Mouse (Mus musculus): ENCODE results near the gene Wfdc1. TPM values are rescaled to one million over a fixed set of nuclear protein-coding genes. Genes with fewer than 3 reads are reported as not detected.
A peak's percentile ranks its signal among the peaks of the same experiment; 100 is the strongest.

Gene Wfdc1
- polyA plus RNA-seq, 1 experiment: 25.8 TPM

DNA sequence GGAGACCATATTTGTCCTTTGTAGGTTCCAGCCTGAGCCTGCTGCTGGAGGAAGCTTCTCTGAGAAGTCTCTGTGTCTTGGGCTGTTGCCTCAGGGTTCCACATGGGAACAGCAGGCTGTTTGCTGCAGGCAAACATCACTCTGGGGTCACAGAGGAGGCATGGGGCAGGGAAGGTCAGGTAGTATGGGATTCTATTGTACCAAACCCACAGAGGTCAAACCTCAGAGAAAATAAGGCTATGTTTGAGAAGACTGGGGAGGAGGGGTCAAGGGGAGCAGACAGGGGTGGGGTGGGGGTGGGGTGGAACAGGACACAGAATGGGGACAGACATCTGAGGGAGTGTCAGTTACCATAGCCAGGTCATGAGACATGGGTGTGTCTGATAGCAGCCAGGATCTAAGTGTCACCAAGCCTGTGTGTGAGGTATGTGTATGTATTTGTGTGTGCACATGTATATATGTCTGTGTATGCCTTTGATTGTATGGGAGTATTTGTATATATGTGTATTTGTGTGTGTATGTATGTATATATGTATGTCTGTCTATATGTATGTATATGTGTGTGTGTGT, 50.6 kb downstream of the Wfdc1 start:
- TF ChIP-seq CTCF (IDR thresholded peaks at IDR 0.05; ENCODE audit: control insufficient read depth, insufficient read depth, insufficient replicate concordance, low read depth, low read length) (no peak), POLR2A (IDR thresholded peaks at IDR 0.05; ENCODE audit: control insufficient read depth, low read depth, low read length) (no peak)
- Histone ChIP-seq H3K4me3 (ENCODE audit: control insufficient read depth, low read depth, low read length) (no peak overlapping the region), H3K4me1 (ENCODE audit: control insufficient read depth, insufficient read depth, low read length) (peaks cover 2% of the 10 kb centered on the region; the same call in 1 of the 2 replicates), H3K36me3 (ENCODE audit: control insufficient read depth, insufficient read depth, low read length) (no peaks in the 10 kb centered on the region), H3K27me3 (ENCODE audit: control insufficient read depth, insufficient read depth, low read length) (no peaks in the 10 kb centered on the region), H3K27ac (ENCODE audit: control insufficient read depth, insufficient read depth, low read depth, low read length) (no peak overlapping the region)

- peaks cover 2% of the 10 kb centered on the region; the same call in 1 of the 2 replicates for H3K4me1 ChIP-seq (ENCODE audit: control insufficient read depth, insufficient read depth, low read length)
- no peak overlapping the region for H3K27ac ChIP-seq (ENCODE audit: control insufficient read depth, insufficient read depth, low read depth, low read length)
- H3K27me3 ChIP-seq (ENCODE audit: control insufficient read depth, insufficient read depth, low read length): no peaks in the 10 kb centered on the region
- TF ChIP-seq POLR2A (IDR thresholded peaks at IDR 0.05; ENCODE audit: control insufficient read depth, low read depth, low read length) (no peak), CTCF (IDR thresholded peaks at IDR 0.05; ENCODE audit: control insufficient read depth, insufficient read depth, insufficient replicate concordance, low read depth, low read length) (peak; percentile 29; the same call in 1 of the 2 replicates)
- H3K36me3 ChIP-seq (ENCODE audit: control insufficient read depth, insufficient read depth, low read length): no peaks in the 10 kb centered on the region
- H3K4me3 ChIP-seq (ENCODE audit: control insufficient read depth, low read depth, low read length): no peak overlapping the region
Observed at GRCm38 (mm10) chr8:119717765-119718164, 51.6 kb downstream of the Wfdc1 start.

- Histone ChIP-seq H3K27ac (ENCODE audit: control insufficient read depth, insufficient read depth, low read depth, low read length) (no peak overlapping the region), H3K36me3 (ENCODE audit: control insufficient read depth, insufficient read depth, low read length) (no peaks in the 10 kb centered on the region), H3K27me3 (ENCODE audit: control insufficient read depth, insufficient read depth, low read length) (no peaks in the 10 kb centered on the region), H3K4me3 (ENCODE audit: control insufficient read depth, low read depth, low read length) (no peak overlapping the region), H3K4me1 (ENCODE audit: control insufficient read depth, insufficient read depth, low read length) (peaks cover 2% of the 10 kb centered on the region; the same call in 1 of the 2 replicates)
- TF ChIP-seq POLR2A (IDR thresholded peaks at IDR 0.05; ENCODE audit: control insufficient read depth, low read depth, low read length) (no peak), CTCF (IDR thresholded peaks at IDR 0.05; ENCODE audit: control insufficient read depth, insufficient read depth, insufficient replicate concordance, low read depth, low read length) (no peak)
Observed at GRCm38 (mm10) chr8:119719011-119719501, 52.9 kb downstream of the Wfdc1 start.

- no peaks in the 10 kb centered on the region for H3K27me3 ChIP-seq (ENCODE audit: control insufficient read depth, insufficient read depth, low read length)
- TF ChIP-seq CTCF (IDR thresholded peaks at IDR 0.05; ENCODE audit: control insufficient read depth, insufficient read depth, insufficient replicate concordance, low read depth, low read length) (no peak), POLR2A (IDR thresholded peaks at IDR 0.05; ENCODE audit: control insufficient read depth, low read depth, low read length) (no peak)
- no peak overlapping the region for H3K4me3 ChIP-seq (ENCODE audit: control insufficient read depth, low read depth, low read length)
Observed at GRCm38 (mm10) chr8:119722348-119722747, 56.2 kb downstream of the Wfdc1 start.

GRCm38 (mm10) chr8:119723676-119724075, 57.5 kb downstream of the Wfdc1 start:
- TF ChIP-seq CTCF (IDR thresholded peaks at IDR 0.05; ENCODE audit: control insufficient read depth, insufficient read depth, insufficient replicate concordance, low read depth, low read length): no peak
- TF ChIP-seq POLR2A (IDR thresholded peaks at IDR 0.05; ENCODE audit: control insufficient read depth, low read depth, low read length): no peak
- no peak overlapping the region for H3K4me3 ChIP-seq (ENCODE audit: control insufficient read depth, low read depth, low read length)
- H3K27ac ChIP-seq (ENCODE audit: control insufficient read depth, insufficient read depth, low read depth, low read length): no peak overlapping the region
- no peaks in the 10 kb centered on the region; the same call in 1 of the 2 replicates for H3K4me1 ChIP-seq (ENCODE audit: control insufficient read depth, insufficient read depth, low read length)
- H3K27me3 ChIP-seq (ENCODE audit: control insufficient read depth, insufficient read depth, low read length): no peaks in the 10 kb centered on the region
- no peaks in the 10 kb centered on the region for H3K36me3 ChIP-seq (ENCODE audit: control insufficient read depth, insufficient read depth, low read length)

More at GRCm38 (mm10) chr8:119722348-119722747, 56.2 kb downstream of the Wfdc1 start:
- Histone ChIP-seq H3K36me3 (ENCODE audit: control insufficient read depth, insufficient read depth, low read length) (no peaks in the 10 kb centered on the region), H3K4me1 (ENCODE audit: control insufficient read depth, insufficient read depth, low read length) (no peaks in the 10 kb centered on the region; the same call in 1 of the 2 replicates), H3K27ac (ENCODE audit: control insufficient read depth, insufficient read depth, low read depth, low read length) (no peak overlapping the region)

DNA sequence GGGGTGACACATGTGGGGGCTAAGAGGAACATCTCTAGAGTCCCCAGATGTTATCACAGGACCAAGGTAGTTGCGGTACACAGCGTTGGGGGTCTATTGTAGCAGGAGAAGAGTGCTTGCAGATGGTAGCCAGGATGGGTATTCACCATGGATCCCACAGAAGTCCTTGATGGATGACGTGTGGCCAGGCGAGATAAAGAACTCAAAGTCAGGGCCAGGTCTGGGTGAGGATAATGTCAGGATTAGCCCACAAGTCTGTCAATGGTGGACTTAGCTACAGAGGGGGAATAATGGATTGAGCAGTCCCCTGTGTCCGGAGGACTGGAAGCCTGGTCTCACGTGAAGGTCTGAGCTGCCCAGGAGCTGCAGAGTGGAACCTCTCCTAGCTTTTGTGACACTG, 58.4 kb downstream of the Wfdc1 start:
- Histone ChIP-seq H3K4me1 (ENCODE audit: control insufficient read depth, insufficient read depth, low read length) (no peaks in the 10 kb centered on the region; the same call in 1 of the 2 replicates), H3K4me3 (ENCODE audit: control insufficient read depth, low read depth, low read length) (no peak overlapping the region), H3K27ac (ENCODE audit: control insufficient read depth, insufficient read depth, low read depth, low read length) (no peak overlapping the region), H3K36me3 (ENCODE audit: control insufficient read depth, insufficient read depth, low read length) (no peaks in the 10 kb centered on the region), H3K27me3 (ENCODE audit: control insufficient read depth, insufficient read depth, low read length) (no peaks in the 10 kb centered on the region)
- no peak for TF ChIP-seq POLR2A (IDR thresholded peaks at IDR 0.05; ENCODE audit: control insufficient read depth, low read depth, low read length)
- no peak for TF ChIP-seq CTCF (IDR thresholded peaks at IDR 0.05; ENCODE audit: control insufficient read depth, insufficient read depth, insufficient replicate concordance, low read depth, low read length)

GRCm38 (mm10) chr8:119727093-119727492, 60.9 kb downstream of the Wfdc1 start:
- no peak for TF ChIP-seq POLR2A (IDR thresholded peaks at IDR 0.05; ENCODE audit: control insufficient read depth, low read depth, low read length)
- TF ChIP-seq CTCF (IDR thresholded peaks at IDR 0.05; ENCODE audit: control insufficient read depth, insufficient read depth, insufficient replicate concordance, low read depth, low read length): no peak
- Histone ChIP-seq H3K27ac (ENCODE audit: control insufficient read depth, insufficient read depth, low read depth, low read length) (no peak overlapping the region), H3K4me3 (ENCODE audit: control insufficient read depth, low read depth, low read length) (no peak overlapping the region), H3K27me3 (ENCODE audit: control insufficient read depth, insufficient read depth, low read length) (no peaks in the 10 kb centered on the region), H3K4me1 (ENCODE audit: control insufficient read depth, insufficient read depth, low read length) (no peaks in the 10 kb centered on the region; the same call in 1 of the 2 replicates), H3K36me3 (ENCODE audit: control insufficient read depth, insufficient read depth, low read length) (no peaks in the 10 kb centered on the region)
